Mouse (Mus musculus) urinary bladder, postnatal 14 days (tissue): ENCODE results near the gene Stat3.

Source experiments
- DNase-seq: peaks from one replicate; pipeline ENCODE4 v3.0.0; 2021; ENCODE audit warnings: low spot score

The Stat3 gene

GRCm38 (mm10) chr11:100939512-100940151 is at the start of gene Stat3:
Gene Stat3, minus strand, starts transcription at chr11:100939540.
- peak; percentile 100 for DNase-seq

- no peak for DNase-seq
Observed at GRCm38 (mm10) chr11:100988674-100989073, 49.3 kb upstream of the Stat3 start.

GRCm38 (mm10) chr11:100985607-100986006 is 46.3 kb upstream of the Stat3 start:
- DNase-seq, result no peak

- DNase-seq, result no peak
Observed at GRCm38 (mm10) chr11:100983778-100984131, 44.4 kb upstream of the Stat3 start.

DNA sequence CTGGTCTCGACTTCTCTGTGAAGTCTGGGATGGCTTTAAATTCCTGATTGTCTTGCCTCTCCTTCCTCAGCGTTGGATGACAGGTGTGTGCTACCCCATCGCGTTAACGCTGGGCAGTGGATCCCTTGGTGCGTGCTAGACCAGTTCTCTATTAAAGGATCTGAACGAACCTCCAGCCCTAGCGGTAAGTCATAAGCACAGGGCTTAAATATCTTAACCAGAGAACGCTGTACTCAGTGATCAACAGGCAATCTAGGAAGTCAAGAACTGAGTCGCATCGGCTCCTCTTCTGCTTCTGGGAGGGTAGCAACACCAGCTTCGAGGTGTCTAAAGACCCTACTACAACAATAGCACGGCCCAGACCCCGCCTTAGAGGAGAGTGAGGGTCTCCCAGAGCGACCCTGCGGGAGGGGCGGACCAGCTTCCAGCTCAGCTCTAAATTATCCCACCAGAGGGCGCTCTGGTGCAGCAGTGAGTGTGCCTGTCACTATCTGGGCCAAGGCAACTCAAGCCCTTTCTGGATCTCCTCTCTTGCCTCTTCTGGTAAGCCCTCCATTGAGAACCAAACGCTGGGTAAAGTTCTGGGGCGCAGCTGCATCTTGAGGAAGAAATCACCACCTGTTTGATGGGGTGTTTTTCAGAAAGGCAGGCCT is 43.9 kb upstream of the Stat3 start:
- DNase-seq, result peak; percentile 88

GRCm38 (mm10) chr11:100982087-100982486 is 42.7 kb upstream of the Stat3 start:
- no peak for DNase-seq

GRCm38 (mm10) chr11:100981236-100981635 is 41.9 kb upstream of the Stat3 start:
- DNase-seq, result no peak

GRCm38 (mm10) chr11:100980438-100980837 is 41.1 kb upstream of the Stat3 start:
- no peak for DNase-seq

- DNase-seq, result peak; percentile 33
Observed at GRCm38 (mm10) chr11:100979887-100980286, 40.5 kb upstream of the Stat3 start.

GRCm38 (mm10) chr11:100975241-100975640 is 35.9 kb upstream of the Stat3 start:
- no peak for DNase-seq

DNA sequence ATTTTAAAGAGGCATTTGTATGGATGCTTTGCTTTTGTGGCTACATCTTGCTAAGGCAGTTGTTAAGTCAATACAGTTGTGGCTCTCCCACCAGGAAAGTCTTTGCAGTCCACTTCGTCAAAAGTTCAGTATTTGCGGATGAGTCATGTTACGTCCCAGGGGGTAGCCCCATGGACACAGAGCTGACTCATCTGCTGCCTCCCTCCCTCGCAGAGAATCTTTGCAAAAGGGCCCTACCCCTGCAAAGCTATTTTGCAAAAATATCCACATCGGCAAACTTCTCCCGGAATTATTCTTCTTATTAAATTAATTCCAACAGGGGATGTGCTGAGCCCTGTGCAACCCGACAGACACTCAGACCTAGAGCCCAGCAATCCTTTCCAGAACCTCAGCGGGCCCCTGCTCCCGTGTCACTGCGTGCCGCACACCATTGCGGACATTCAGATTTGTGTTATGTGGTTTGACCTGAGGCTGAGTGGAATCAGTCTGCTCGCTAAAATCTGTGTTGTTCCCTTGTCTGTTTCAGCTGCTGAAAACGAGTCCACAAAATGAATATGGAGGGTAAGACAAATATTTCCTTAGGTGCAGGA is 35.1 kb upstream of the Stat3 start:
- DNase-seq, result peak; percentile 57

DNA sequence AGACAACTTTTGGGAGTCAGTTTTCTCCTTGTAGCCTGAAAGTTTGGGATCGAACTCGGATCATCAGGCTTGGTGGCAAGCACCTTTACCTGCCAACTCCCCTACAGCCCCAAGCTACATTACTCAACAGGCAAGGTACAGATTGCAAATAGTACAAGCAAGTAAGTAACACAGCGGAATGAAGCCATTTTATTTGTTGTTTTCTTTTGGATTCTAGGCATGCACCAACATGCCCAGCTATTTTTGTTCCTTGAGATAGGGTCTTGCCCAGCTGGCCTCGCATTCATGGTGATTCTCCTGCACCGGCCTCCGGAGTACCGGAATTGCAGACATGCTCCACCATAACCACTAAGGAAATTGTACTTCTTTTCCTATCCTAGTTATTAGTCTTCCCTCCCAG is 33.9 kb upstream of the Stat3 start:
- DNase-seq, result no peak

DNA sequence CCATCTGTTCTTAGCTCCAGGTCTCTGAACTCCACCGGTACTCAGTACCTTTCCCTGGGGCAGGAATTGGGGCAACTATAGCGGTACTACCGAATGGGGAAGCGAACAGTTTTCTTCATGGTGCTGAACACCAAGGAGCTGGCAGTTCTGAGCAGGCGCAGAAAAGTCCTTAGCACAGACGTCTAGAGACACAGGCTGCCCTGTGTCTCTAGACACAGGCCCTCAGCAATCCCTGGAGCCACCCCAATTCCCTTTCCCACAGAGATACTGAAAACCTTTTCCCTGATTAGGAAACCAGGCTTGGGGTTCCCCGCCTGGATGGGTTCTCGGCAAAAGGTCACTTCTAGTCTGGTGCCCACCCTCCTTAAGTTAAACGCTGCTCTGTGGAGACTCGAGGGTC is 32.1 kb upstream of the Stat3 start:
- no peak for DNase-seq

DNA sequence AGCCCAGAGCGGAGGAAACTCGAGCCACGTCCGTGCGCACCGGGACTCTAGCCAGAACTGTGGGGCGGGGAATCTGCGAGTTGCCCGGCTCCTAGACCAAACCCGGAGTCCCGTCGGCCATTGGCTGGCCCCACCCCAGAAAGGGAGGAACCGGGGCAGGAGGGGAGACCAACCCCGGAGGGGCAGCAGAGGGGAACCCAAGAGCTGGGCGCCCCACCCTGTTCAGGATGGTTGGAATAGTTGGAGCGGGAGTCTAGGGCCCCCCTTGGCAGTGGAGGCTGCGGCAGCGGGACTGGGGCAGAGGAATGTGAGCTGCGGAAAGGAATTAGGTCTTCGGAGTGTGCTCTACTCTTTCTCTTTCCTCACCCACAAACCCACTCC is 31.2 kb upstream of the Stat3 start, which contains the start of gene Cavin1:
Gene Cavin1, minus strand, starts transcription at position 331 of the 381 bp plus-strand sequence.
- DNase-seq, result peak; percentile 98

DNA sequence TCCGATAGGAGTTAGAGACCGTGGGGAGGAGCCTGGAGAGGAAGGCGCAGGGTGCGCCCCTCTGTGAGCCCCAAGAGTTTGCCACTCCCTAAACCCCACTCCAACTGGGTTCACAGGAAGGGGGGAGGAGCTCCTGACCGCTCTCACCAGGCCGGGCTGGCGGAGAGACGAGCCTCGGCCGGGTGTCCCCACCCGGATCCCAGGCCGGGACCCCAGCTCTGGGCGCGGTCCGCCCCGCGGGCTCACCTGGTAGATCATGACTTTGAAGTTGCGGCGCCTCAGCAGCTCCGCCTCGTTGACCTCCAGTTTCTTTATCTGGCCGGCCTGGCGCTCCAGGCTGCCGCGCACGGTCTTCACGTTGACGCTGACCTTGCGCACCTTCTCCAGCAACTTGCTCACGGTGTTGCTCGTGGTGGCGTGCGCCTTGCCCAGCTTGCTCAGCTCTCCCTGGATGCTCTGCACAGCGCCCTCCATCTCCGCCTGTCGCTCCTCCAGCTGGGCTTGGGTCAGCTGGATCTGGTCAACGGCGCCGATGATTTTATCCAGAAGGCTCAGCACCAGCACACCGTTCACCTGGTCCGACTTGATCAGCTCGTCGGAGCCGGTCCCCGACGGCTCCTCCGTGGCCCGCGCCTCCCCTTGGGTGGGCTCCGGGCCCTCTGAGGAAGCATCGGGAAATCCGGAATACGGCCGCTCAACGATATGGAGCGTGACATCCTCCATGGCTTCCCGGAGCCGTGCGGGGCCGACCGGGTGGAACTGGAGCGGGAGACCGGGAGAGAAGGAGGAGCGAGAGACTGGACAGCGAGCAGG is 30.6 kb upstream of the Stat3 start:
- peak; percentile 78 for DNase-seq

- DNase-seq, result peak; percentile 47
Observed at GRCm38 (mm10) chr11:100969189-100969743, 29.9 kb upstream of the Stat3 start.

DNA sequence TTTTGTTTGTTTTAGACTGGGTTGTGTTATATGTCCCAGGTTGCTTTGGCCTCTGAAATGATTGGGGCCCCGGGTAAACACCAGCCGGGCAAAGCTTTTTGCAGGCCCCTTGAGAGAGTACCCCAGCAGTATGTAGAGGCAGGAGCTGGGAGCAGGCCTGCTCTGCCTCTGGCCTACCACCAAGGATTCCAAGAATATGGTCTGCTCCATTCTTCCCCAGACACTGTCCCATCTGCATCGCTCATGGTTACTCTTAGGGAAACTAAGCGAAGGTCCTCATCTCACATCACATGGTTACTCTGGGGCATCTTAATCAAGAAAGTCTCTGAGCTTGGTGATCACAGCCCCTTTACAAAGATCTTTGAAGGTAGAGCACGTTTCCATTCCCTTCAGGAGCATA is 29.2 kb upstream of the Stat3 start:
- no peak for DNase-seq

- DNase-seq, result no peak
Observed at GRCm38 (mm10) chr11:100967881-100968420, 28.6 kb upstream of the Stat3 start.

- DNase-seq, result no peak
Observed at GRCm38 (mm10) chr11:100967376-100967775, 28.0 kb upstream of the Stat3 start.

- DNase-seq, result no peak
Observed at GRCm38 (mm10) chr11:100965760-100966159, 26.4 kb upstream of the Stat3 start.

DNA sequence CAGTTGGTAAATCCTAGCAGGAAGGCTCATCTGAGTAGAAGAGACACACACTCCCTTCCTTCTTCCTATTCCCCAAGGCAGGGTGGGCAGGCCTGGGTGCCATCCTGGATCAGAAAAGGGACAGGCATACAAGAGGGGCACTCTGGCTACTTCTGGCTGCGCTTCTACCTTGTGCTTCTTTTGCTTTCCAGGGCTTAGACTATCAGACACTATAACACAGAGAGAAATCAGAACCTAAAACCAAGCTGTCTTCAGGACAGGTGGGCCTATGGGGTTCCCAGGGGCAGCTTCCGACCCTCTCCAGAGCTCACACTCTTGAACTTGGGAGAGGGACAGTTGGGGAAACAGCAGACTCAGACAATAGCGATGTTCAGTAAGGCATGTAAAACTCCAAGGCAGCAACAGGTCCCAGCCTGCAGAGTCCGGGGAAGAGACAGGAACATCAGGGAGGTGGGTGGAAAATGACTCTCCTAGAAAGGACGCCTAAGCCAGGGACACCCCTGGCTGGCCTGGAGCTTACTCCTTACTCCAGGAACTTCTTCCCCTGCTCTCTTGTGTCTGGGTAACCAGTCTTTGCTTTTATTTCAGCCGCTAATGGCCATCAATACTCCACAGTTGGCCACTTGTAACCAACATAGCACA is 25.7 kb upstream of the Stat3 start:
- DNase-seq, result no peak

GRCm38 (mm10) chr11:100964180-100964579 is 24.8 kb upstream of the Stat3 start:
- DNase-seq, result no peak
